Mouse (Mus musculus) G1E (cell line): ENCODE results near the gene Cyb561d1. TPM values are rescaled to one million over a fixed set of nuclear protein-coding genes. Genes with fewer than 3 reads are reported as not detected.

ENCODE experiments used
- ATAC-seq: 2 replicates; pipeline ENCODE4 v1.8.0; 2016; ENCODE audit warnings: mild to moderate bottlenecking; ENCODE audit not compliant: insufficient number of reproducible peaks, poor library complexity, low FRiP score, severe bottlenecking; ENCODE audit errors: extremely low read depth
- DNase-seq: peaks from one replicate; pipeline ENCODE4 v3.0.0; 2012; ENCODE audit warnings: low spot score
- H3K27me3 ChIP-seq: 2 replicates; pipeline ENCODE4 v1.6.1; 2012; ENCODE audit warnings: mild to moderate bottlenecking, low read length, inconsistent platforms; ENCODE audit not compliant: insufficient read depth
- H3K36me3 ChIP-seq: replicated peaks from 2 replicates; pipeline ENCODE3; 2012; ENCODE audit warnings: mild to moderate bottlenecking, inconsistent platforms
- H3K4me1 ChIP-seq: 2 replicates; pipeline ENCODE4 v1.6.1; 2012; ENCODE audit warnings: low read depth, low read length, inconsistent platforms, mixed read lengths; ENCODE audit not compliant: insufficient read depth
- H3K4me3 ChIP-seq: 2 replicates; pipeline ENCODE4 v1.5.1; 2012; ENCODE audit warnings: low read depth, mild to moderate bottlenecking, inconsistent platforms, low read length, moderate library complexity, mixed read lengths
- H3K9me3 ChIP-seq: replicated peaks from 2 replicates; pipeline ENCODE4 v1.6.1; 2012; ENCODE audit warnings: inconsistent platforms
- CTCF ChIP-seq: IDR thresholded peaks from 2 replicates; pipeline ENCODE4 v1.5.1; 2012; ENCODE audit warnings: low read depth, low read length, inconsistent platforms, mixed read lengths
- GATA1 ChIP-seq: IDR thresholded peaks from 2 replicates; pipeline ENCODE4 v1.6.1; 2012; ENCODE audit warnings: borderline replicate concordance, low read length, inconsistent platforms, mixed read lengths
- GATA2 ChIP-seq: IDR thresholded peaks from 2 replicates; pipeline ENCODE4 v1.6.1; 2012; ENCODE audit warnings: low read depth, low read length, inconsistent platforms, borderline replicate concordance
- POLR2AphosphoS5 ChIP-seq: IDR thresholded peaks from 2 replicates; pipeline ENCODE4 v1.6.1; 2012; ENCODE audit warnings: low read depth, low read length, inconsistent platforms; ENCODE audit not compliant: insufficient replicate concordance
- TAL1 ChIP-seq: conservative IDR thresholded peaks from 2 replicates; pipeline ENCODE4 v1.6.1; 2012; ENCODE audit warnings: low read depth, low read length, inconsistent platforms, mixed read lengths
- polyA plus RNA-seq: library from polyadenylated mRNA; stranded (reverse); fragments of >175 nt; gene quantifications from 2 replicates; pipeline ENCODE4 v1.2.3, GENCODE M21; 2012
- total RNA-seq, 2 experiments: library from RNA; stranded (forward) in 1 of 2; stranded (reverse) in 1 of 2; fragments of 200-1000 nt in 1 of 2; fragments of >200 nt in 1 of 2; fragmentation: Nextera tagmentation in 1 of 2; gene quantifications; 2 replicates each; pipeline ENCODE4 v1.2.3; 2014 to 2017

Cyb561d1 gene
- total and polyA plus RNA-seq, 3 experiments: 3.4 to 6.3 (median 3.9) TPM

DNA sequence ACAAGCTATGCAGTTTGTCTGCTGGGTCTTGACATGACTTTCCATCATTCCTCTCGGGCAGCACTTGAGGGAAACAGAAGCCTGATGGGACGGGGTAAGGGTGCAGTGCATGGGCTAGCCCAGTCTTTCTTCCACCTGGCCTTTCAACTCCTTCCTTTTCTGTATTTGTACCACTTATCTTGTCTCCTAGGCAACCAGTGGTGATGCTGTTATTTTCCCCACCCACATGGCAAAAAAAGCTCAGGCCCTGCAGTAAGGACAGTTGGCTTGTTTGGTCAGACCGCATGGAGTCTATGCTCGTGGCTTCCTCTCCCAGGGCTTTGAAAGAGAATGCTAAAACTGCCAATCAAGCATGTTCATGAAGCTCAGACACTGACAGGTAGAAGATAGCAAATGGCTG lies 7.3 kb downstream of the Cyb561d1 start:
- Histone ChIP-seq H3K27me3 (peaks cover 7% of the 10 kb centered on the region), H3K9me3 (no peaks in the 10 kb centered on the region), H3K4me1 (peaks cover 14% of the 10 kb centered on the region), H3K4me3 (no peak overlapping the region), H3K36me3 (peaks cover 51% of the 10 kb centered on the region)
- ATAC-seq (no peak), DNase-seq (no peak)
- TF ChIP-seq GATA1 (no peak), CTCF (no peak), POLR2AphosphoS5 (no peak), TAL1 (no peak), GATA2 (no peak)

- TF ChIP-seq TAL1 (no peak), POLR2AphosphoS5 (no peak), GATA1 (no peak), GATA2 (no peak), CTCF (no peak)
- peaks cover 33% of the 10 kb centered on the region for H3K4me1 ChIP-seq
- H3K9me3 ChIP-seq: no peaks in the 10 kb centered on the region
- ATAC-seq (no peak), DNase-seq (no peak)
- peaks cover 38% of the 10 kb centered on the region for H3K27me3 ChIP-seq
- H3K36me3 ChIP-seq: peaks cover 17% of the 10 kb centered on the region
- no peak overlapping the region for H3K4me3 ChIP-seq
These were observed 11.1 kb downstream of the Cyb561d1 start for GRCm38 (mm10) chr3:108189897-108190296.

DNA sequence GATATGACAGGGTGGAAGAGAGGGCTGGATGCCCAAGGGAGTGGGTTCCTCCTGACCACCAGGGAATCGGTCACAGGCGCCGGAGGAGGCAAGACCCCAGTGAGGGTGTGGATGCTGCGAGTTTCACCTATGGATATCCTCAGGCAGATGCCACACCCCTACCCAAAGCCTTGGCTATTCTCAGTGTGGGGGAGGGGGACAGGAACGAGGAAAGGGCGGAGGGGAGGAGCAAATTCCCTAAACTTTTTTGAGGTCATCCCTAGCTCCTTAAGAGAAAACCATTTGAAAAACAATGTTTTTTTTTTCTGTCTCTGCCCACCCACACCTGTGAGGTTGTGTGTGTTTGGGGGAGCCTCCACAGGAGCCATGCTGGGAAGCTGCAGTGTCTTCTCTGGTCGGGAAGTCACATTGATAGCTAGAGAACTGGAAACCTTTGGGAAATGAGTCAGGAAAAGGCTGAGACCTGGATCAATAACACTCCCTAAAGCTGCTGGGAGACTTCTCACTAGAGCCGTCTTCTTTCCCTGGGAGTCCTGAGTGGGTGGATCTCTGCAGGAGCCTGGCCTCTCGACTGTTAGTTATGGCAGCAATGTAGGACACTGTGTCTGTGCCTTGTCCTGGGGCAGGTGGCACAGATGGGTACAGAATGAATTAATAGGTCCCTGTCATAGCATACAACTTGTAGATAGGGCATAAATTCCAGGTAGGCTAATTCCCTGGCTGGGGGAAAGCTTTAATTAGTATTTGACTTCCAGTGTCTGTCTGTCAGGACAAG lies 12.1 kb downstream of the Cyb561d1 start:
- Histone ChIP-seq H3K36me3 (peaks cover 12% of the 10 kb centered on the region), H3K4me1 (peaks cover 31% of the 10 kb centered on the region), H3K4me3 (no peak overlapping the region), H3K9me3 (no peaks in the 10 kb centered on the region), H3K27me3 (peaks cover 44% of the 10 kb centered on the region)
- TF ChIP-seq CTCF (no peak), GATA2 (no peak), GATA1 (no peak), TAL1 (no peak), POLR2AphosphoS5 (no peak)
- DNase-seq (no peak), ATAC-seq (no peak)

DNA sequence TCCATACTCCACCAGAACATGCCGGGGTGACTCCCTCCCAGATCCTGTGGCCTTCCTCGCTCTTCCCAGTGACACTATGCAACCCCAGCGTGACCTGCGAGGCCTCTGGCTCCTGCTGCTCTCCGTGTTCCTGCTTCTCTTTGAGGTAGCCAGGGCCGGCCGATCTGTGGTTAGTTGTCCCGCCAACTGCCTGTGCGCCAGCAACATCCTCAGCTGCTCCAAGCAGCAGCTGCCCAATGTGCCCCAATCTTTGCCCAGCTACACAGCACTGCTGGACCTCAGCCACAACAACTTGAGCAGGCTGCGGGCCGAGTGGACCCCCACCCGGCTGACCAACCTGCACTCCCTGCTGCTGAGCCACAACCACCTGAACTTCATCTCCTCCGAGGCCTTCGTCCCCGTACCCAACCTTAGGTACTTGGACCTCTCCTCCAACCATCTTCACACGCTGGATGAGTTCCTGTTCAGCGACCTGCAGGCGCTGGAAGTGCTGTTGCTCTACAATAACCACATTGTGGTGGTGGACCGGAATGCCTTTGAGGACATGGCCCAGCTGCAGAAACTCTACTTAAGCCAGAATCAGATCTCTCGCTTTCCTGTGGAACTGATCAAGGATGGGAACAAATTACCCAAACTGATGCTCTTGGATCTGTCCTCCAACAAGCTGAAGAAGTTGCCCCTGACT lies 13.8 kb downstream of the Cyb561d1 start:
- peaks cover 30% of the 10 kb centered on the region for H3K4me1 ChIP-seq
- H3K4me3 ChIP-seq: no peak overlapping the region; the same call in 1 of the 2 replicates
- H3K36me3 ChIP-seq: peaks cover 3% of the 10 kb centered on the region
- H3K9me3 ChIP-seq: no peaks in the 10 kb centered on the region
- H3K27me3 ChIP-seq: peaks cover 50% of the 10 kb centered on the region
- TF ChIP-seq GATA2: no peak
- no peak for TF ChIP-seq CTCF
- TF ChIP-seq POLR2AphosphoS5: no peak
- DNase-seq (no peak), ATAC-seq (no peak)

- TF ChIP-seq TAL1 (no peak), CTCF (no peak), GATA1 (no peak), GATA2 (no peak), POLR2AphosphoS5 (no peak)
- Histone ChIP-seq H3K4me1 (peaks cover 30% of the 10 kb centered on the region), H3K27me3 (peaks cover 50% of the 10 kb centered on the region), H3K4me3 (peak within 1 kb of the TSS; percentile 75), H3K9me3 (no peaks in the 10 kb centered on the region), H3K36me3 (peaks cover 3% of the 10 kb centered on the region)
- DNase-seq (peak; percentile 36), ATAC-seq (no peak)
These were observed 14.6 kb downstream of the Cyb561d1 start, which contains the start of gene Amigo1 for GRCm38 (mm10) chr3:108186098-108187047. Amigo1 (plus strand) TSS chr3:108186335.

GRCm38 (mm10) chr3:108185460-108186097 lies 15.4 kb downstream of the Cyb561d1 start:
- TF ChIP-seq CTCF (no peak), GATA2 (no peak), GATA1 (no peak)
- DNase-seq: no peak
- ATAC-seq: no peak

More at GRCm38 (mm10) chr3:108185460-108186097, 15.4 kb downstream of the Cyb561d1 start:
- peaks cover 50% of the 10 kb centered on the region for H3K27me3 ChIP-seq
- peaks cover 3% of the 10 kb centered on the region for H3K36me3 ChIP-seq
- H3K9me3 ChIP-seq: no peaks in the 10 kb centered on the region
- peaks cover 30% of the 10 kb centered on the region for H3K4me1 ChIP-seq
- H3K4me3 ChIP-seq: peak overlapping the region; percentile 75
